Mouse (Mus musculus) adrenal gland (tissue): ENCODE measurements at regions not wholly inside any gene's neighbourhood (a gene's known extent, or its start where the extent isn't known, plus 50 kb on each side); places are given as distances from the start of the nearest gene placed in this dataset.
"Not testable (repeated sequence)": the region's sequence is repeated elsewhere in the genome, so short reads cannot be mapped to it uniquely, and the experiment has no call there.

Source experiments
- intact Hi-C: fragments of 180-260 bp; cut with DNase I; formaldehyde crosslinking; loops from one replicate; pipeline ENCODE4 v1.15.1; 2025

DNA sequence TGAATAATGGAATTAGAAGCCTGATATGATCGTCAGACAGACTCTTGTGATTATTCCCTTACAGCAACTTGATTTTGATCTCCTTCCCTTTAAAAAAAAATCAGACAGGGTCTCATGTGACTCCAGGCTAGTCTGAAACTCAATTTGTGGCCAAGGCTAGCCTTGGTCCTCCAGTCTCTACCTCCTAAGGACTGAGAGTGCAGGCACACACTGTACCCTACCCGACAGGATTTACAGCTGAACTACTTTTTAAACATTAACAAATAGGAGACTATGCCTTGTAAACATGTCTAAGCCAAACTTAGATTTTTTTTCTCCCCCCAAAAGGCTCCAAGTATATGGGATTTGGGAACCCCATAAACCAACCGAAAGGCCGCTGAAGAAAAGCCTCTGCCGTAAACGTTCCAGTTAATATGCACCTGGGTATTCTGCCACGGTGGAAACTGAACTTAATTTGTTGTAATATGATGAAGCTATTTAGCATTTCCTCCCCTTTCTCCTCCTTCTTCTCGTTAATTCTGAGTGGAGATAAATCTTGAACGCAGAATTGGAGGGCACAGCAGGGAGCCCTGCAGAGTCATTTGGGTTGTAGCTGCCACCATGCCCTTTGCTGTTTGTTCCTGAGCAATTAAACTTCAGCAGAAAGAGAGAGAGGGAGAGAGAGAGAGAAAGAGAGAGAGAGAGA lies 170.0 kb upstream of the Kit start:
- intact Hi-C loops = no loop called here

DNA sequence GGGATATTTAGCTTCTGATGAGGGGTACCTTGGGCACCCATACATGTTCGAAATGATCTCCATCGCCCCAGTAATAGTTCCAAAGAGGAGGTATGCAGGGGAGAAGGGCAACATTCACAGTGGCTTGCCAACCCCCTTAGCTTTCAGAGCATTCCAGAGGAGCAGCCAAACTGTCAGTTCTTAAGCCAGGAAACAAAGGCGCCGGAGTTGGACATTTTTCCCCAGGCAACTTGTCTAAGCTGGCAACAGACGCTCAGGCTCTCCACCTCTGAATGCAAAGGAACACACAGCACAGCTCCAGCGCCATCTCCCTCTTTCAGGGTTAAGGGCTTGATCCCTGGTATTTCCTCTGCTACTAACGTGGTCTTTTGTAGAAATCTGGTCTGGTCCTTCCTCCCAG lies 169.2 kb upstream of the Kit start:
- intact Hi-C loops = no loop called here

DNA sequence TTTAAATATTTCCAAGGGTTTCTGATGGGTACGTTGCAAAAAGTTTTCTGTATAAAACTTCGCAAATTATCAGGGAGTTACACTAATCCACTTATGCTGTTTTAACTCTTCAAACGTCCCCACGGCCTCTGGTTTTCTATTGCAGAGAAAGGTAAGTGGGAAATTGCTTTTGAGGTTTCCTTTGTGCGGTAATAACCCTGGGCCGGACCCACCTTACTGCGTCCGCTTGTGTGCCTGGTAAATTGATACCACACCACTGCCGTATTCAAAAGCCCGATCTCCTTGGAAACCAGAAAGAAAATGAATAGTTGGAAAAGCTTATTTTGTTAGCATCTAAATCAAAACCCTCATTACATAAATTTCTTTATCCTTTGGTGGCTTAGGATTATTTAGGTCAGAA lies 167.0 kb upstream of the Kit start:
- intact Hi-C loops = no loop called here

DNA sequence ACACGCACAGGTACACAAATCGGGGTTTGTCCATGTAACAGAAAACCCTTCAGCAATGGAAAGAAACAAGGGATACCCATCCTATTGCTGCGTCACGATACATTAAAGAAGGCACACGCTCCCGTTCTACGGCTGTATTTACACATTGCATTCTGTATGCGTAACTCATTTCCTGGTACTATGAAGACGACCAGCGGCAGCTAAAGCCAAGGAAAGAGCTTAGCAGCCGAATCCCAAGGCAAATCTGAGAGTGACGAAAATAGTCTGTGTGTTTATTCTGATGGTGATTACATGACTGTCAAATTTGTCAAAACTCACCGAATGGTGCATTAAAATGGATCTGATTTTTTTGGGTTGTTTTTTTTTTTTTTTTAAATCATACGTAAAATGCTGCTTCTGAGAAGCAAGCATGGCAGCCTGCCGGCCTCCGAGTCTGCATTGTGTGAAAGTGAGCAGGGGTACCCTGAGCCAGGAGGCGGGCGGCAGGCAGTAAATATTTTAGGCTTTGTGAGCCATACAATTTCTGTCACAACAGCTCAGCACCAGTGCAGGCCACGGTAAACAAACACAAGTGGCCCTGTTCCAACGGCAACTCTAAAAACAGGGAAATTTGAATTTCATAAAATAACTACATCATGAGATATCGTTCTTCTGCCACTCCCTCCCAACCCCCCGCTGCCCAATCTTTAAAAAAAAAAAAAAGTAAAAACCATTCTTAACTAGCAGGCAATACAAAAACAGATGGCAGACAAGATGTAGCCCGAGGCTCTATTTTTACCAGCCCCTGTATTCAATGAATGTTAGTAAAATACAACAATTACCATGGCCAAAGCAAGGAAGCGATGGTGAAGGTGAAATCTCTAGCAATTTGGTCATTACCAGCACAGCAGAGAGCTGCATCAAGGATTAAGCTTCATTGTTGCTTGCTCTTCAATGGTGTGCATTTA lies 164.2 kb upstream of the Kit start:
- intact Hi-C loops = no loop called here

DNA sequence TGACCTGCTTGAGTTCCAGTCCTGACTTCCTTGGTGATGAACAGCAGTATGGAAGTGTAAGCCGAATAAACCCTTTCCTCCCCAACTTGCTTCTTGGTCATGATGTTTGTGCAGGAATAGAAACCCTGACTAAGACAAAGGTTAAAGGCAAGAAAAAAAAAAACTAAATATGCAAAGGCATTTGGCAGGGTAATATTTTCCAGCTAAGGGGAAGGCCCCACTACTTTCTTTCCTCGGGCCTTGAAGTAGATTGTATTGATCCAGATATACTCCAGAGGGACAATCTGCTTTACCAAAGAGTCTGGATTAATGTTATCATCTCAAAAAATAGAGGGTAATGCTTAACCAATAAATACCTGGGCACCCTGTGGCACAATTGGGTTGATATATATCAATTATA lies 155.4 kb upstream of the Kit start:
- intact Hi-C loops = not testable (repeated sequence)

DNA sequence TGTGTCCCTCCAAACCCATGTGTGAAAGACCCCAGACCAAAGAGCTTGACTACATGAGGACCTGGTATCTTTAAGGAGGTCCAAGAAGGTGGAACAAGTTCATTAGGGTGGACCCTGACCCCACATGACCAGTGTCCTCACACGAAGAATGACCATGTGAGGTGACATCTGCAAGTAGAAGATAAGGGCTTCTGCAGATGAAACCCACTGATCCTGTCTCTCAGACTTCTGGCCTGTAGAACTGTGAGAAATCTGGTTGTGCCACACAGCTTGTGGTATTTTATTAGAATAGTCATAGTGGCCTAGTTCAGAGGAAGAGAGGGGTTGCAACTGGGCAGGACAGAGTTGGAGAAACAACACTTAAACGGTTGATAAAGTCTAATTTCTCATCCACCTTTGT lies 141.8 kb upstream of the Kit start:
- intact Hi-C loops = no loop called here

DNA sequence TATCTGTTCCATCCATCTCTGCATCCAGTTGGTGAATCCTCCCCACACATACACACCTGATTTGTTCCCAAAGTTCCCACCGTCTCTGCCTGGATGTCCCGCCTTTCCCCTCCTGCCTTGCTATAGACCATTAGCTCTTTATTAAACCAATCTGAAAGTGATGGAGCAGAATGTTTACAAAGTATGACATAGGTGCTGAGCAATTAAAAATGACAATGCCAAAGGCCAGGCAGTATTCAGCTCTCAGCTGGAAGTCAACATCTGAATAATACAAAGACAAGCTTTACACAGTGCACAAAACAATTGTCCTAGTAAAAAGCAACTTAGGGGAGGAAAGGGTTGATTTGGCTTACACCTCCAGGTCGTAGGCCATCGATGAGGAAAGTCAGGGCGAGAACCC lies 136.8 kb upstream of the Kit start:
- intact Hi-C loops = no loop called here

DNA sequence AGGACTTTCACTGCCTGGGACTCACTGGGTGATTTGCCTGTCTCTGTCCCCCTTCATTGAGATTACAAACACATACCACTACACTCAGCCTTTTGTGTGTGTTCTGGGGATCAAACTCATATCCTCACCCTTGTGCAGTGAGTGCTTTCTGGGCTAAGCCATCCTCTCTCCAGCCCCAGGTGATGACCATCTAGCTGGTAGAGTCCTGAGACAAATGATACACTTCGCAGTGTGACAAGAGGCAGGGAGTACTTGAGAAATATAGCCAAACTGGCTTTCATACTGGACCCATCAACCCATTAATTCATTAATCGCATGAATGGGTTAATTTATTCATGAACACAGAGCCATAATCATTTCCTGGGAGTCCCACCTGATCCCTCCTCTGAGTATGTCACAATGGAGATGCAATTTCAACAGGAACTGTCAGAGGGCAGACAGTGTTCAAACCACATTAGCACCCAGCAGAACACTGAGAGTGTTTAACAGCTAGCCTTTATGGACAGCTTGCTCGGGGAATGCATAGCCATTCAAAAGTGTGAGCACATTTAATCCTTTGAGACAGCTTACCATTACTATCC lies 130.6 kb upstream of the Kit start:
- intact Hi-C loops = no loop called here

DNA sequence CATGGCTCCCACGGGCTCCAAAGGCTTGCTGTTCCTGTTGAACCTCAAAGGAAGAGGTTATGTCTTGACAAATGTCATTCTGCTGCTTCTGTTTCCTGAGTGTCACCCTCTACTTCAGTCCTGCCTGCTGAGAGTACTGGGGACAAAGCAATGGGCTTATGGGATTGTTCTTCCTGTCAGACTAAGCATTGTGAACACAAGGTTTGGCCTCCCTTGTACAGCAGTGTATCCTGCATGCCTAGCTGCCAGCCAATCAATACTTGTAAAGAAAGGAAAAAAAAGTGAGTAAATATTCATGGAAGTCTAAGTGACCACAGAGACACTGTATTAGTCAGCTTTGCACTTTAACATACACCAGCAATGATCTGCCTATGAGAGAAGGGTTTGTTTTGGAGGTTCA lies 128.3 kb upstream of the Kit start:
- intact Hi-C loops = no loop called here

DNA sequence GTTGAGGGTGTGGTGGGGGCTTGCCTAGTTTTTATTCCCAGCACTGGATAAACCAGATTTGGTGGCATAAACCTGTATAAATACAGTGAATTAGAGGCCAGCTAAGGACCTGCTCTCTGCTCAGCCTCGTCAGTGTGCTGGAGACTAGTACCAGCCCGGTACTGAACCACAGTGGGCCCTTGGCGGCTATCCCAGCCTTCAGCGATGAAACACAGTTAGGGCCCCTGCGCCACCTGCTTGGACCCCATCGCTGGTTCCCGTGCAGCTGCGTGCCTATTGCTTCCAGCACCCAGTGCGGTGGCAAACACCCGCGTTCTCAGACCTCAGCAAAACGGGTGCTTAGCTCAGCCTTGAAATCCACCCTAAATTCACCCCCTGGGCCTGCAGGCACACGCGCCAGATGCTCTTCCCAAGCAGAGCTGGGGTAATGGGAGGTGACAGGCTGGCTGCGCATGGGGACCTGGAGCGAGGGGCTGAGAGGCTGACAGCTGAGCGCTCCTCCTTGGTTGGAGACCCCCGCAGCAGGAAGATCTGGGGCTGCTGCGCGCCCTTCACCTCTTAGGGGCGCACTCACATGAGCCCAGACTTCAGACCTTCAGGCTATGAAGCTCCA lies 124.7 kb upstream of the Kit start:
- intact Hi-C loops = no loop called here

DNA sequence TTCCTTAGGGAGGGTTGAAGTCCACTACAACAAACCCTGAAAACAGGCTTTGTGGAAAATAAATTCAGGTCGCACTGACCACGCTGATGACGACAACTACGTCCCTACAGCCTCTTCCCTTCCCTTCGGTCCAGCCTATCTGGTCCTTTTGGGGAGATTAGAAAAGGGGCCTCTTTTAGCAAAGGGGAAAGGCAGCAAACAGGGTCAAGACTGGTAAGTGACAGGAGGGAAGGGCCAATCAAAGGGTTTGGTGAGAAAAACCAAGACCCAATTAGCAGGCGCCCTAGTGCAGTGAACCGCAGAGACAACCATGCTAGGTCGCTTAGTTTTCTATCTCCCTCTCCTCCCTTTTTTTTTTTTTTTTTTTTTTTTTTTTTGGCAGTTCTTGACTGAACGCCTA lies 124.2 kb upstream of the Kit start:
- intact Hi-C loops = no loop called here

DNA sequence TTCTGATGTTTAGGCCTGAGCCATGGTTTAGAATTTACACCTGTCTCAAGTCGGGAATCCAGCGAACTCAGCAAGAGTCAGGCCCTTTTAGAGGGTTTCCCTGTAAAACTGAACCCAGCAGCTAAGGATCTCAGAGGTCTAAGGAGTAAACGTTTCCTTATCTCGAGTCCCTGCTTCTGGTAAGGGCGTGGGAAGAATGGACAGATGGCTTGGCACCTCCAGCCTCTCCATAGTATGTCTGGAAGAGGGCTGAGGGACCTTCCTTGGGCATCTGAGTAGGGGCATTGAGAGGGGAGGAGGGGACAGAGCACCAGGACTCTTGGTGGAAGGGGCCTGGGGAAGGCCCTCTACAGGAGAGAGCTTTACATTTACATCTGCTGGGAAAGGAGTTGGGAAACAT lies 123.6 kb upstream of the Kit start:
- intact Hi-C loops = no loop called here

DNA sequence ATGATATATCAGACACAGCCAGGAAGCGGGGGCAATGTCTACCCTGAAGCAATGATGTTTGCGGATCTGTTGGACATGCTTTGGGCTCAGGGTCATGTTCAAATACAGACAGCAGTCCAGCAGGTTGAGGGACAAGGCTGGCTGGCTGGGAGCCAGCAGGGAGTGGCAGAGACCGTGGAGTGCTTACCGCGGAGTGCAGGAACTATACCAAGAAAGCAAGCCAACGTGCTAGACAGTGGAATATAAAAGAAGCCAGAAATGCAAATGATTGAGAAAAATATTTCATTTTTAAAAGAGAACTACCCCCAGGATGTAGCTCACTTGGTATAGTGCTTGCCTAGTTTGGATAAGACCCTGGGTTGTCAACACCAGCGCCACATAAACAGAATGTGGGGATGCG lies 123.0 kb upstream of the Kit start:
- intact Hi-C loops = no loop called here

DNA sequence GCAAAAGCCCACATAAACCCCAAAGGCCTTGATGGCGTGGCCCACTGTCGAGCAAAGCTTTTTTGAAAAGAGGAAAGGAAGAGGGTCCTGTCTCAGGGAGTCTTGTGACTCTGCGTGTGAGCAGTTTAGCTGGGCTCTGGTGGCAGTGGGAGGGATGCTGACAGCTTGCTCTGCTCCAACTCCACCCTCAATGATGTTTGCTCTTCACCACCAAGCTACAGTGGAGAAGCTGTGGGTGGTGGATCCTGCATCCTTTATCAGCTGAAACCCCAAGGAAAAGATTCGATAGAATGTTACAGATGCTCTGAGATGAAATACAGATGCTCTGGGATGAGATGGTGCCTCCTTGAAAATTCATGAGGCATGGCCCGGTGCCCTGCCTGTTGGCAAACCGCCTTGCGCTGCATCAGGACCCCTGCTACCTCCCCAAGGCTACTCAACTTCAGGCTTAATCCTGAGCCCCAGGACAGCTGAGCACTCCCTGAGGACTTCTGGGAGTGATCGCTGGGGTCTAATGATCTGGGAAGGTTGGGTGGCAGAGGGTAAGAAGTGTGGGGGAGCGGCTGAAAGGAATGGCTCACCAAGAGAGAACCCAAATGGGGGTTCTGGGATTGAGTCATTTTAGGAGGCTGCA lies 120.8 kb upstream of the Kit start:
- intact Hi-C loops = no loop called here

DNA sequence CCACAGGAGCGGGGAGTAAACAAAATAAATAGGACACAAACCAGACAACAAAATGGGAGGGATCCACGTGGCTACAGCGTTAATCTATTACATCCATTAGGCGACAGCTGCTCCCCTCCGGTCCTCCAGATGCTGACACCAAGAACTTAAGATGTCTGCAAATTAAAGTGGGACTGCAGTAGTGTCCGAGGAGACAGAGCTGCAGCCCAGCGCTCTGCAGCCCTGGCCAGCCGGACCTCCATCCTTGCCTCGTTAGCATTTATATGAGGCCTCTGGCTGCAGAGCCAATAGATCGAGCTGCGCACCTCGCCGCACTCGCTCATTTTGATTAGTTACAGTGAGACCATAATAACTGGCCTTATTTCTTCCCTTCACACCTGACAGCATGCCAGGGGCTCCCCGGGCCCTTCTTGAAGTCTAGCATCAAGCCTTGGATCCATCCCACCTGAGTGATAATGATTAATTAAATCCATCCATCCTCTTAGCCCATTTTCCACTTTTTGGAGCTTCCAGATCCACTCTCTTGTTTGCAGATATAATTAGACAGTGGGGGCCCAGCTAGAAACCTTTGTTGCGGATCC lies 119.7 kb upstream of the Kit start:
- intact Hi-C loops = no loop called here

DNA sequence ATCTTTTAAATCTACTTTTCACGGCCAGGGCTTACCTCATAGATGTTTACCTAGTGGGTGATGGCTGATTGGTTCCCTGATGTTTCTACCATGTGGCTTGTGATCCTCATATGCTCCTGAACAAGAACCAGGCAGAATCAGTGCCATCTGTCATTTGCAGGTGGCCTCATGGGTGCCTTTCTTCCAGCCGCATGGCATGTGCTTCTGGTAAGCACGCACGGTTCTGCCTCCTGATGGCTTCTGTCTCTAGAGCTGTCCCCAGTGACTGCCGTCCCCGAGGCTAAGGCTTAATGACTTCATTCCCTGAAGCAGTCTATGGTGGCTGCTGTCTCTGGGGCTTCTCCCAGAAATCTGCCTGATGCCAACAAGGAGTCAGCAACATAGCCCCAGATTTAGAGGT lies 117.3 kb upstream of the Kit start:
- intact Hi-C loops = no loop called here

DNA sequence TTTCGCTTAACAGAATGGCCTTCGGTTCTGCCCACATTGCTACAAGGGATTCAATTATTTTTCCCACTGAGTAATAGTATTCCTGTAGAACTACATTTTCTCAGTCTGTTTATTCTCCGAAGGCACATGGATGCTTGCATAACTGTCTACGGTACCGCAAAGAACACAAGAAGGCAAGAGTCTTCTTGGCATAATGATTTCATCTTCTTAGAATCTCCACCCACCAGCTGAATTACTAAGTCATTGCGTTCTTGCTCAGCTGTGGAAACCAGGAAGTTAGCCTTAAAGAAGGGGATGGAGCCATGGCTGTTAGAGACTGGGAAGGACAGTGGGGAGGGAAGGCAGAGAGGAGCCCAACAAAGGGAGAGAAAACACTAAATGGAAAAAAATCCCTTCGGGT lies 116.4 kb upstream of the Kit start:
- intact Hi-C loops = no loop called here

DNA sequence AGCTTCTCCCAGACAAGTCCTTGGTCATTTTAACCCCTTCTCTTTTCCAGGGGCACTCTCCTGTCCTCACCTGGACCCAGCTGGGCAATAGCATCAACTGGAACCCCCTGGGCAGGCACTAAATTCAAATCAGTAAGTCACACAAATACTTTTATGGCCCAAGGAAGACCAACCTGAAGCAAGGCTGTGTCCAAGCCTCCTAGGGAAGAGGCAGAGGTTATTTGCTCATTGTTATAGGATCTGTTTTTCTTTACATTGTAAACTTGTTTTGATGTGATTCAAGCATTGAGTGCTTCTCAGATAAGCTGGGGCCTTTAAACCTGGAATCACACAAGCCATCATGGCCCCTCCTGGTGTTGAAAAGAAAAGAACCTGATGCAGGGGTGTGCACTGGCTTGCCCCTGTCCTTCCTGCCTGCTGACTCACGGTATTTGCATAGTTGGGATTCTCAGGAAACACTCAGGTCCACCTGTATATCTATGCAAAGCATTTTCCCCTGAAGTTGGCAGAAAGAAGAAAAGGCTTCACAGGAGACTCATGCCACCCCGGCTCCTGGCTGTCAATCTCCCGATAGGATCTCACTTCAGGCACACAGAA lies 114.9 kb upstream of the Kit start:
- intact Hi-C loops = no loop called here

DNA sequence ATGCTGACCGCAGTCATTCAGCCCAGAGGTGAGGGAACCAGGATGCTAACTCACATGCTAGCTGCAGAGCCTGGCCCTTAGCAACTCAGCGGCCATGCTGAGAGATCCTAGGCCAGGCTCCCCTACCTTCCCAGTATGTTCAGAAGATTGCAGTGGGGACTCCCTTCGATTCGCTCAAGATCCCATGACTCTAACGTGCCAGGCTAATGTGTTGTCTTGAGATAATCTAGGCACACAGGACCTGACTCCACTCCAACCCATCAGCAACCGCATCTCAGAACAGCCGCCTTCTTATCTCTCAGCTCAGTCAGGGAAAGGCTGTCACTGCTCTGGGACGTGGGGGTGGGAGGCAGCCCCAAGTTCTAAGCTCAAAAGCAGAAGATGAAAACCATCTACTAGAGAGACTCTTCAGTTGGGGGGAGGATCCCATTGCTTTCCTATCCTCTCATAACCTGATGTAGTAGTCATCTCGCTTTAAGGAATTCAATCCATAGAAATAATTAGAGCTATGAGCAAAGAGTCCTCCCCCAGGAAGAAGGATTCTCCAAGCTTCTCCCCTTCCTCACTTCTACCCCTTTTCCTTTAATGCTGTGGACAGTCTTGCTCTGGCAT lies 114.2 kb upstream of the Kit start:
- intact Hi-C loops = no loop called here

DNA sequence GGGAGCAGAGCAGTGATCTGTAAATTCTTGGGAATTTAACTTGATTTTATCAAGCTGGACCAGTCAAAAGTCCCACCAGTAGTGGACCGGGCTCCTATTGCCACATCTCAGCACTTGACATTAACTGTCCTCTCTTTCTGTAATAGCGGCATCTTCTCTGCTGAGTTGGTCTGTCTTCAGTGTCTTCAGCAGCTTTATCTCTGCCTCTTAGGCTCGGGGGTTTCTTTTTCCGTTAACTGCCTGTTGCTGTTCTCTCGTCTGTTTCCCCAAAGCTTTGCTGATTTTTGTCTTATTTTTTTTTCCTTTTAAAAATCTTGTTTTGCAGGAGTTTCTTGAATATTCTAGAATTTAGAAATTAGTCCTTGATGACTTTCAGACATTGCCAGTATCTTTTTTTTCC lies 113.3 kb upstream of the Kit start:
- intact Hi-C loops = no loop called here
